Mouse (Mus musculus) bone marrow, adult 2 months (tissue): ENCODE results near the gene Nyap1.

ENCODE experiments used
- CTCF ChIP-seq: fragments of 200-500 bp; IDR thresholded peaks from 2 replicates; pipeline ENCODE4 v1.5.1; 2011; ENCODE audit warnings: low read length, control low read depth; ENCODE audit not compliant: control insufficient read depth, insufficient read depth
- POLR2A ChIP-seq: fragments of 200-500 bp; IDR thresholded peaks from 2 replicates; pipeline ENCODE4 v1.6.1; 2011; ENCODE audit warnings: low read depth, mild to moderate bottlenecking, control low read depth, low read length, borderline replicate concordance; ENCODE audit not compliant: control insufficient read depth

DNA sequence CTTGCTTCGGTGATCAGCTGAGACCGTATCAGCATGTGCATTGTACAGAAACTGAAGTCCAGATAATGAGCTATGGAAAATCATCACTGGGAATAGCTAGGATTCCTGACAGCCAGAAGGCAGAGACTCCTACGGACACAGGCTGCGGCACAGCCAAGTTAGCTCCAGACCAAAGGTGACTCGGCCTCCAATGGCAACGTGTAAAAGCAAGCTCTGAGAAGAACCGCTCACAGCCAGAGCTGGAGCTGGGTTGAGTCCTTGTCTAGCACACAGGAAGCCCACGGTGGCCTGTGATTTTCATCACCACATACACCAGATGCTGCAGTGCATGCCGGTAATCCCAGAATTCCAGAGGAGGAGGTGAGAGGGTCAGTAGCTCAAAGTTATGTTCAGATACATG is 50.9 kb downstream of the Nyap1 start:
- TF ChIP-seq POLR2A (no peak), CTCF (no peak)
